Mouse (Mus musculus) kidney, adult 9 months (tissue): ENCODE measurements around the gene Ppp4r1.

Experiments used
- DNase-seq: peaks from one replicate; pipeline ENCODE4 v3.0.0; 2022

Gene Ppp4r1

DNA sequence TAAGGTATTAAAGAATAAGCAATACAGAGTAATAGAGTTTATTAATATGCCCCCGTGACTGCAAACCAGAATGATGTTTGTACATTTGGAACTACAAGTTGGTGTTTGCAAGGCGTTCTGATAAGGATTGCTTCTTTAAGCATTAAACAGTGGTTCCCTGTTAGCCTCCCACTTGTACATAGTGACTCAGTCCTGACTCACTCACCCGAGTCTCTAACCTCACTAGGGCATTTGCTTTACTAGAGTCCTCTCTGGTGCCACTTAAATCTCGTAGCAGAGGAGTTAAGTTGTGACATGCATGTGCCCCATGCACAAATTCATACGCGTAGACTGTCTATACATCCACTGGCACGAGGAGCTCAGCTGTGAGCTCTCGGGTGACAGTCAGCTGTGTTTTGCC, 31.4 kb downstream of the Ppp4r1 start:
- no peak for DNase-seq

DNA sequence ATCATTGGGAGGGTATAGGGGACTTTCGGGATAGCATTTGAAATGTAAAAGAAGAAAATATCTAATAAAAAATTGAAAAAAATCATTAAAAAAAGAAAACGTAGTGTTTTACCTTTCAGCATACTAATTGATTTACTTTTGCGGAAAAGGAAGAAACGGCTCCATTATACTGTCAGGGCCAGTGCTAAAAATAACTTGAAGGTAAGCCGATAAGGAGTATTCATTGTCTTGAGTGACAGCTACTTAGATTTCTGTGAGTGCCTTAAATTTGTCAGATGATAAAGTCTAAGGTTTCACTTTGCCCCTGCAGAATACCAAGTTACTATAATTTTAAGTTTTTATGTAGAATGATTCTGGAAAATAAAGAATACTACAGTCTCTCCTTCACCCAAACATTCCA, 37.8 kb downstream of the Ppp4r1 start:
- no peak for DNase-seq

DNA sequence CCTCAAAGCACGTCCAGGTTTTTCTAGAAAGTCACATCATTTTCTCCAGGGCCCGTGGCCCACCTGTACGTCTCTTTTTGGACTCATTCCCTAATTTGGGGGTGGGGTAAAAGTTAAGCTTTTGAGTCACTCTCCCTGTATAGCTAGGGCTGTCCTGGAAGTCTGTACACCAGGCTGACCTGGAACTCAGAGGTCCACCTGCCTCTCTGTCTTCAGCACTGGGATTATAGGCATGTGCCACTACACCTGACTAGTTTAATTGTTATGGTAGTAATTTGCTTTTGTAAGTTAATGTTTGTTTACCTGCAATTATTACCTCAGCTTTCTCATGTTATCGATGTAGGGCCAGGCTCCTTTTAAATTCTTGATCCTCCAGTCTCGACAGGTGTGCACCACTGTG, 40.0 kb downstream of the Ppp4r1 start:
- DNase-seq = peak; percentile 53

DNA sequence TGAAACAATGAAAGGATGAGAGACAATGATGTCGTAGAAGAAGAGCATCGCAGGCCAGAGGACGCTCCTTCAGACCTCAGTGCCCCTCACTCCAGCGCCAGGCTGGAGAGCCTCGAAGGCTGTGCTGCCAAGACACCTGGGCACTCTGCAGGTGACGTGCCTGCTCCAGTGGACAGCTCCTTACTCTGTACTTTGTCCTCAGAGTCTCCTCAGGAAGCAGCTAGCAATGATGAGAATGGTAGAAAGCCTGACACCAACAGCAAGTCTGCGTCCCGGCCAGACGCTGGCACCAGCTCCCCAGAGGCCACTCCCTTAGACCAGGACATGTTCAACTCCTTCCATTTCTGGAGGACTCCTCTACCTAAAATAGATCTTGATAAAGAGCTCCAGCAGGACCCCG, 41.9 kb downstream of the Ppp4r1 start:
- peak; percentile 60 for DNase-seq

DNA sequence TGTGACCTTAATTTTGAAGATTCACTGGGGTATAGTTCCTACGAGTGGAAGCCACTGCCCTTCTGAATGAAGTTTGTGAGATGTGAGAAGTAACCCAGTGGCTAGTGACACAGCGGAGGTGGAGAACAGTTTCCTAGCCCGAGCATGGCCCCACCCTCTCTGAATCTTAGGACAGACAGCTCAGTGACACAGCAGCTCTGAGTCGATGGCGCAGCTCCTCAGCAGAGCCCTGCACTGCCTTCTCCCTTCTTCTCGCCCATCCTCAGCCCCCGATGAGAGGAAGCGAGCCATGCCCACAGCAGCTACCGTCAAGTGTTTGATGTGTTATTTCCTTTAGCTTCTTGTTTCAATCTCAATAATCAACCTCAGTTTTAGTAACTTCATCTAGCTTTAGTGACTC, 43.9 kb downstream of the Ppp4r1 start:
- DNase-seq = no peak

DNA sequence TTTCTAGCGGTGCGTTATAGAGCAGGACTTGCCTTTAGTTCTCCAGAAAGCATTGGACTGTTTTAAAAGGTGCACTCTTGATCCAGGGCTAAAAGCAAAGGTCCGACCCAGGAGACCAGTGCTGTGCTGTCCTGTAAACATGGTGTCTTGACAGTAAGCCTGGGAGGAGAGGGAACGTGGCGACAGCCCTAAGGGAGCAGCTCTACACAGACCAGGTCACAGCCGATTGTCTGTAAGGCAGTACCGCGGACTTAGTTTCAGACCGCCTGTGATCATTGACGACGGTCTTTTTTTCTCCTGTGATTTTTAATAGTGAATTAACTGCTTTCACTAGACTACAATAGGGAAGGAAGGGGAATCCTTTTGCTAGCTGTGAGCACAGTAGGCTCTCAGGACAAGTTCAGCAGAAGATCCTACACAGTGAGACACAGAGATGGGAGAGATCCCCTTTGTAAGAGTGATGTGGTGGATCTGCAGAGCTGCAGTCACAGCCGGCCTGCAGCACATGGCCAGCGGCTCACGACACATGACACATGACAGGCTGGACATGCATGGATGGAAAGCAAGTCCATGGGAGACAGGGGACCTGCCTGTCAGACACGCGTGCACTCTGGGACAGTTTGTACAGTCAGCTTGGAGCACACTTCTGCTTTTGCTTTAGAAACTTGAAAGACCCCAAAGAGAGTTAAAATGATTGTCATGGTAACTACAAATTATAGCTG, 44.9 kb downstream of the Ppp4r1 start:
- DNase-seq = no peak

DNA sequence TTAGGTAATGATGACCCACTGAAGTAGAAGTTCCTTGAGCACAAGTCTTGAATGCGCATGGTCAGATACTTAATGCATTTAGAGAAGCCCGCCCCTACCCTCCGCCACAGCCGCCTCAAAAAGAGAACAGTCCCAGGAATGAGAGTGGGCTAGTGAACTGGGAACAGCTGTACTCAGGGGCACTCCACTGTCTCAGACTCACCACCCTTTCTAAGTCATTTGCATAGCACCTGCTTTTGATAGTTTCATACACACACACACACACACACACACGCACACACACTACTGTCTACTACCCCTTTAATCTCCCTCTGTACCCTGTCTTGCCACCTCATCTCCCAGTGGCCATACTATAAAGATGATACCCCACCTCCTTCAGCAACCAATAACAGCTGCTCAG, 45.5 kb downstream of the Ppp4r1 start:
- DNase-seq = no peak

DNA sequence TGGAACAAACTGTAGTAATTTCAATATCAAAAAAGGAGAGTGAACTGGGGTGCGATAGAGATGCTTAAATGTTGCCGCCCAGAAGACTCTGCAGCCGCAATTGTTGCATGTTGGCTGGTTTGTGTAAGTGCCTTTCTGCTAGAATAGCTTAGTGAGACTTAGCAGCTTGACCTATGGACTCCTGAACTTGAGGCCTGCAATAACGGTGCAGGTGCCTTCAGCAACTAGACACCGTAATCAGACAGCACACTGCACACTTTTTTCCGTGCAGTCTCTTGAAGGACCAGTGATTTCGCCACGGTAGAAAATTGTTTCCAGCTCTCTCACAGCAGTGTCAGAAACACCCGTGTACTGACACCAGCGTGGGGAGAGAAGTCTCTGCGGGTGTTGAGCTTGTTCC, 46.6 kb downstream of the Ppp4r1 start:
- DNase-seq = peak; percentile 53

DNA sequence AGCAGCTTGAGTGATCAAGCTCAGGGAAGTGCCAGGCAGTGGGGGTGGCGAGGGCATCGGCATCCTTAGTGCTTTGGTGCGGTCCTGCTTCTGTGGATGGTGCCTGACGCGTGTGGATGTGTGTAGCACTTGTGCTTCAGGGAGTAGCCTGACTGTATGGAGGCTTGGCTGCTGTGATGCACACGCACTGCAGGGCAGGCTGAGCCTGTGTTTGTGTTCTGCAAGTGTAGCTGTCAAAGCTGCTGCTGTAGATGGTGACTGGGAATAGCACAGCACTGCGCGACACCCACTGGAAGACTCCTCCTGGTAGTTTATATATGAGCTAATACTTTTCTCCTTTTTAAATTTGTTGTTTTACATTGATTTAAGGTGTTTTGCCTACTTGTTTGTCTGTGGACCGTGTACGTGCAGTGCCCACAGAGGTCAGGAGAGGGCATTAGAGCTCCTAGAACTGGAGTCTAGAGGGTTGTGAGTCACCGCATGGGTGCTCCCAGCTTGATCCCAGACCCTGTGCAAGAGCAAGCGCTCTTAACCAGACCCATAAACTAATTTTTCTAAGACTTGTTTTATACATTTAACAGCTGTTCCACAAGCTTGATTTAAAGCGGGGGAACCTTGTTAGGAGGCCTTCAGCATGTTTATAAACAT, 48.0 kb downstream of the Ppp4r1 start:
- DNase-seq = no peak

DNA sequence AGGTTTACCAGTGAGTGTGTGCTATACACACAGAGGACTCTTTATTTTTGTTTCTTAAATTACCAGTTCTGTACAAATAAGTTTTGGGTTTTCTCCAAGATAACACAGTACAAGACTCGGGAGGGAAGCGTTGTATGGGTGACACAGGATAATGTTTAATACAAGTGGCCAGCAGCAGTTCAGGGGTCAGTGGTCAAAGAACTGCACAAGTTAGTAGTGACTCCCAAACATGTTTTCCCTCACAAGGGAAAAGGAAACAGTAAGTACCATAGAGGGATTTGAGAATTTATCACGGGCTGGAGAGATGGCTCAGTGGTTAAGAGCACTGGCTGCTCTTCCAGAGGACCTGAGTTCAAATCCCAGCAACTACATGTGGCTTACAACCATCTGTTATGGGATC, 51.5 kb downstream of the Ppp4r1 start:
- peak; percentile 47 for DNase-seq

DNA sequence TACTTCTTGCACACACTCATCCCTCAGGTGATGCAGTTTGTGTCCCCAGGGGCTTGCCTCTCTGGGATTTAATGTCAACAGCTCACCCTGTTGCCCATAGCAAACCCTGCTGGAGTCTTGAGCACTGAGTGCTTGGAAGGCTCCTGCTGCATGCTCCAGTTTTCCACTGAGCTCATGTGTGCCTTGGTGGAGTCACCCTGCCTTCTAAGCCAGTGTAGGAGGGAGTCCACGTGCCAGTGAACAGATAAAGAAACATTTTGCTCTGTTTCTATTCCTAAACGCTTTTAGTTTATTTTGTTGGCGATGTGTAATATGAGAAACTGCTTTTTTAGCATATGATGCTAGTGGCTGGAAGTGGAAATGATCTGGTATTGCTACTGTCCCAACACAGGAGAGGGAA, 54.4 kb downstream of the Ppp4r1 start:
- DNase-seq = no peak

DNA sequence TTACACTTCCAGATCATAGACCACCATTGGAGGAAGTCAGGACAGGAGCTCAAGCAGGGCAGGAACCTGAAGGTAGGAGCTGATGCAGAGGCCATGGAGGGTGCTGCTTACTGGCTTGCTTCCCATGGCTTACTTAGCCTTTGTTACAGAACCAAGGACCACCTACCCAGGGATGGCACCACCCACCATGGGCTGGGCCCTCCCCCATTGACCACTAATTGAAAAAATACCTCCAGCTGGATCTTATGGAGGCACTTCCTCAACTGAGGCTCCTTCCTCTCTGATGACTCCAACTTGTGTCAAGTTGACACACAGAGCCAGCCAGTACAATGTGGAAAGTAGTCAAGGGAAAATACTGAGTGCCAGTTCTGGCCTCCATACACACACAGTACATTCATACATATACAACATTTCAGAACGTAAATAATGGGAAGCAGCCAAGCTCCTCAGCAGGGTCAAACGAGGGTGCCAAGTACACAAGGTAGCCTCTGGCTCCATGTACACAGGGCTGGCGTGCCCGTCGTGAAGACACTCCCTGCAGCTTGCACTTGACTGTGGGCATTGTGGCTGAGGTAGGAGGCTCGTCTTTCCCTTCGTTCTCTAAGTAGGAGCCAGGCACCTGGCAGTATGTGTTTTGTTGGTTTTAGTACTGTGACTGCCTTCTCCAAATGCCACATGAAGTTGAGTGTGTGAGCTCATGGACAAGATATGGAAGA, 57.3 kb downstream of the Ppp4r1 start:
- no peak for DNase-seq

DNA sequence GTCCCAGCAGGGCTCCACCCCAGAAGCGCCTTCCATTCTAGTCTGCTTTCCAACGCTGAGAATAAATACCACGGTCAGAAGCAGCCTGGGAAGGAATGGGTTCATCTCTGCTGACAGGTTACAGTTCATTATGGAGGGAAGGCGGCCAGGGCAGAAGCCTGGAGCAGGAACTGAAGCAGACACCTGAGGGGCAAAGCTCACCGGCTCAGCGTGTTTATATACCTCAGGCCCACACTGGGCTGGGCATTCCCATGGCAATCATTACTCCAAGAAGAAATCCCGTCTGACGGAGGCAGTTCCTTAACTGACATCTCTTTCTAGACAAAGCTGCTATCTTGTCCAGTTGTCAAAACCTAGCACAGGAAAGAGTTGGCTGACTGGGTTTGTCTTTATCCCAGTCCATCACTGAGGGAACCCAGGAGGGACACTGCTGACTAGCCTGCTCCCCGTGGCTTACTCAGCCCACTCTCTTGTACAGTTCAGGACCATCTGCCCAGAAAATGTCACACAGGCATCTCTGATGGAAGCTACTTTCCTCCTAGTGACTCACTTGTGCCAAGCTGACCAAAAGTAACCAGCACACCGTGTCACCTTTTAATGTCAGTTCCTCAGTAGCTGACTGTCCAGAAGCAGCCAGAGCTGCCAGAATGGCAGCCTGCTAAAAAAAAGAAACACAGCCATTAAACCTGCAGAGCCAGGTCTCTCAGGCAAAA, 60.5 kb downstream of the Ppp4r1 start:
- peak; percentile 30 for DNase-seq

DNA sequence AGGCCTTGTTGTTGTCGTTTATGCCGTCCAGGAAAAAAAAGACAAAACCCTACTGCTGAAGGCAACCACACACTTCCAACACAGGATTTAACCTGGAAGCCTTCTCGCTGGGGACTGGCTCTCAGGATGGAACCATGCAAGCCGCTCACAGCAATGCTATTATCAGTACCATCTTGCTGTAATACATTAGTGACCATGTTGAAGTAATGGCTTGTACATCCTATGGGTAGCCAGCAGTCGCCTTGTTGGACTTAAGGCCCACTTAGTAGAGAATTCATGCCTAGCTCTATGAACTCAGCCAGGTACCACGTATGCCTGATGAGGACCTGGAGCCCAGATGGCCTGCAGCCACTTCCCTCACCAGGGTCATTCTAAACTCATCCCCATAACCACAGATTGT, 63.0 kb downstream of the Ppp4r1 start:
- DNase-seq = no peak

DNA sequence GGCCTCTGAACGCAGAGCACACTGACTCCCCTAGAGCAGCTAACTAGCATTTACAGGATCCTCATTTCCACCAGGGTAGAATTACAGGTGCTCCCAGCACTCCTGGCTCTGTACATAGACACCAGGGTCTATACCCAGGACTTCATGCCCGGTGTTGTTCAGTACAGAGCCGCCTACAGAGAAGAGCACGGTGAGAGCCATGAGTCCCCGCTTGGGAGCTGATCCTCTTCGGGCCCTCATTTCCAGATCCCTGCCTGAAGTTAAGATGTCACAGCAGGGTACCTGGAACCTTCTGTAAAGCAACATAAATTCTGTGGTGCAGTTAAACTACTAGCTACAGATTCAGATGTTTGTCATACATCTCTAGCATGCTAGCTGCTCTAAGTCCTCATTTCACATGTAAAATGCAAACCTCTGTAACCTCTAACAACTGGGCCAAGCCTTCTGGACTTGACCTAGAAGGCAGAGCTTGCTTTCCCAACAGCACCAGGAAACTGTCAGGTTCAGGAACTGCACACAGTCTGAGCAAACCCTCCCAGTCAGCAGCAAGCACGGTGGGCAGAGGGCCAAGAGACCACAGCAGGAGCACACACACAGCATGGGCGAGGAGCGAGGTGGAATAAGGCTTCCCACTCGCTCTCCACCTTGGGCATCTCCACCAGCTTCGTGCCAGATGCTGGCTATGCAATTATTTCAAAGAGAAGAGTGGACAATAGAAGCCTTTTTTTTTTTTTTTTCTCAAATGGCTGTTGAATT, 65.5 kb downstream of the Ppp4r1 start:
- no peak for DNase-seq

DNA sequence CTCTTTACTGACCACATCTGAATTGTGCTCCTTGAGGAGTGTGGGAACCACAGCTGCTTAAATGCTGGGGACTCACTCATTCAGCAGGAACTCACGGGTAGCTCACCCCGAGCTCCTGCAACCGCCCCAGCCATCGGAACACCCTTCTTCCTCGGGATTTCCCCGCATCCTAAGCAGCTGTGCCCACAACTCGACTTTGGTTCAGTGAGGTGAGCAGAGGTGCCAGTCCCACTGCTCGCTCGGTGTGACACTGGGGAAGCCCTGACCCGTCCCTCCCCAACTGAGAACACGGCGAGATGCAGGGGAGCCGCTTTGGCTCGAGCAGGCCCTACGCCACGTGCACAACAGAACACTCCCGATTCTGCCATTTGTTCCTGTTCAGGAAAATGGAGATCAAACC, 68.1 kb downstream of the Ppp4r1 start:
- no peak for DNase-seq

DNA sequence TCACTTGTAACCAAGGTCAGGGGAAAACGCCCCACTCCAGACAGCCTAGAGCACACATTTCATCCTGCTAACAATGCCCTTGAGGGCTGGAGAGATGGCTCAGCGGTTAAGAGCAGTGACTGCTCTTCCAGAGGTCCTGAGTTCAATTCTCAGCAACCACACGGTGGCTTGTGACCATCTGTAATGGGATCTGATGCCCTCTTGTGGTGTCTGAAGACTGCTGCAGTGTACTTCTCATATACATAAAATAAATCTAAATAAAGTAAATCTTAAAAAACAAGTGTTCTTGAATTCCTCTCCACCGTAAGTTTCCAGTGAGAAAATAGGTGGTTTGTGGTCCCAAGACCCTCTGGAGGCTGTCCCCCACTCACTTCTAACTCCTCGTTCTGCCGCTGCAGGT, 69.4 kb downstream of the Ppp4r1 start:
- no peak for DNase-seq

DNA sequence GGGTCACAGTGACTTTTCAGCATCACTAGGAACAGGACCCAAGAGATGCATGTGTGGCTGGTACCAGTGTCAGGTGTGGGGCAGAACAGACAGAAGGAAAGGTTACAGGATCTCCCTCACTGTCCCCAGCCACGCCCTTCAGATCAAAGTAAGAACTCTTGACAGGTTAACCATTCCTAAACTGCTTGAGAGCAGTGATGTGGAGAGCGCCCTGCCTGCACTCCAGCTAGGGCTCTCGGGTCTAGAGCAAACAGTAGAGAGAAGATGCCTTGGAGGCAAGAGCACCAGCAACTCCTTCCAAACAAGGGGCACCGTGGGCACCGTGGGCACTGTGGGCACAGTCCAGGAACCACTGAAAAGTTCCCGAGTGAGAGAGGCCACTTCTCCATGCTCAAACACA, 71.0 kb downstream of the Ppp4r1 start:
- no peak for DNase-seq

DNA sequence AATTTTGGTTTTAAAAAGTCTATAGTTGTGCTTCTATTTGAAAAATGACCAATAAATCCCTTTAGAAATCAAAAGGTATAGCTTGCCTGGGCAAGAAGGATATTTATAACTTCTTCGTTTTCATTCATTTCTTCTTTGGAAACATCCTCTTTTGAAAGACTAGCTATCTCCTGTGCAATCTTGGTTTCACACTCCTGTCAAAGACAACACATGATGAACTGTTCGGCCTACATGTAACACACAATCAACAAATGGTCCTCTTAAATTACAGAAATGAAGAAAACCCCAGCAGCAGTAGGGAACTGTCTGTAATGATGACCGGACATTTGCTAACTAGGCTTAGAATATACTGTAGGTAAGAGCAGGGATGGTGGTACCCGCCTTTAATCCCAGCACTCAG, 71.6 kb downstream of the Ppp4r1 start:
- DNase-seq = no peak

DNA sequence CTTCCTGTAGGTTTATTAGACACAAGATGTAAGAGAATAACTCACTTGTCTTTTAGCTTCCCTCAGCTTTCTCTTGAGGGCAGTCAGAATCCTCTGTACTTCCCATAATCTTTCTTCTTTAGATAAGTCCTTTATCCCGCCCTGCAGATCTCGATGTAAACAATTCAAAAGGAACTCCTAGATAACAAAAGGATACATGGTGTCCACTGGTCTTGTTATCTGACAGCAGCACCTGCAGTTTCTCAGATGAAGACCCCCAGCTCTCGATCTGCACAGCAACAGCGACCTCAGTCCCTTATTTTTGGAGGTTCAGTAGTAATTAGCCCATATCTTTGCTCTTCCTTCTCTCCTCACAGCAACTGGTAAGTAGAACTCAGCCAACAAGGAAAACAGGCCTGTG, 75.2 kb downstream of the Ppp4r1 start:
- DNase-seq = no peak

DNA sequence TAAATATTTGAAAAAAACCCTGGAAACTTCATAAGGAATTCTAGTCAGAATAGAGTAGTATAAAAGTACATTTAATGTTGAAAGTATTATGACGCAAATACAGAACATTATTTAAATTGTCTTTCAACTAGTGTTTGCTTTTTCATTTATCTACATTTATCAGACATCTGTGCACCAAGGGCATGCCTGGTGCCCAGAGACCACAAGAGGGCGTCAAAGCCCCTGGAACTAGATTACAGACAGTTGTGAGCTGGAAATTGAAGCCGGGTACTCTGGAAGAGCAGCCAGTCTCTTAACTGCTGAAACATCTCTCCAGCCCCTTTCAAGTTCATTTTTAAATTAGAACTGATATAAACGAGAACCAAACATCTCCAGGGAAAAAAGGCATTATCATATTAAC, 80.2 kb downstream of the Ppp4r1 start:
- DNase-seq = peak; percentile 32

DNA sequence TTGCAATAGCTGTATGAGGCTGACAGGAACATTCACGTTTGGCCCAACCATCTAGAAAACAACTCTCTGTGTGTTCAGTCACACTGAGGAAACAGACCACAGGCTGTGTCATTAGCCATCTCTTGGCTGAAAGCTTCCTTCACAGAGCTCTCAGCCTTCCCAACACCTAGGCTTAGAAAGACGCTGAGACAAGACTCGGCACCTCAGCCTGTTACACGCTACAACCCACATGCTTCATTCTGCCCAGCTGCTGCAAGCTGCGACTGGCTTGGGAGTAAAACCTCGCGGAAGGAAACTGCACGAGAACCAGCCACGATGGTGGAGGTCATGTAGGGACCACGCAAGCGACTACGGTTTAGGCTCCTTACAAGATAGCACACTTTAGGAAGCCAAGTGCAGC, 81.5 kb downstream of the Ppp4r1 start:
- no peak for DNase-seq

DNA sequence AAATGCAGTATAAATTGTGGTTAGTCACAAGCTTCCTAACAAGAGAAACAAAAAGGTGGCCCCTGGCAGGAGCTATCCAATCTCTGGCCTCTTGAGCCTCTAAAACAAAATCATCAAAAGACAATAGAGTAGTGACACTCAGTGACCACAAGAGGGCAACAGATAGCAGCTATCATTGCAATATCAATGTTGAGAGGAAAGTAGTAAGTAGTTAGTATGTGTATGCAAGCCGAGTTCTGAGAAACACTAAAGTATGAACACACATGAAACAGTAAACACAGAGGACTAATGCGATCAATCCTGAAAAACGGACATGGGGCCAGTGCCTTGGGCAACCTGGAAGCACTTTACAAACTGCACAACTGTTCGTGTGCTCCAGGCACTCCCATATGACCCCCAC, 82.4 kb downstream of the Ppp4r1 start:
- DNase-seq = peak; percentile 45
